Mouse (Mus musculus) erythroblast, embryonic 14.5 days (primary cell): ENCODE measurements around the gene Ghr.

Experiments
- GATA1 ChIP-seq: IDR thresholded peaks from 2 replicates; pipeline ENCODE4 v1.6.1; 2012; ENCODE audit warnings: low read length, inconsistent platforms, mixed read lengths
- TAL1 ChIP-seq: IDR thresholded peaks from 3 replicates; pipeline ENCODE4 v1.6.1; 2012; ENCODE audit warnings: low read length, inconsistent platforms, mixed read lengths

DNA sequence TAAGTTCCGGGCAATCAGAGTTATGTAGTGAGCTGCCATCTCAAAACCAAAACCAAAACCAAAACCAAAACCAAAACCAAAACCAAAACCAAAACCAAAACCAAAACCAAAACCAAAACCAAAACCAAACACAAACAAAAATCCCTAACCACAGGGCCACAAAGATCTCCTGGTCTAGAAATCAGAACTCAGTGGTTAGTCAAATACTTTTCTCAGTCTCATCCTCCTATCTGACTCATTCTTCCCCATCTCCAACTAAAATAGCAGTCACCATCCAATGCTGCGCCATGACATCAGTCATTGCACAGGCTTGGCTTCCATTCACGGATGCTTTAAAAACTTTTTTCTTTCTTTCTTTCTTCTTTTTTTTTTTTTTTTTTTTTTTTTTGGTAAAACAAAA, 170.2 kb downstream of the Ghr start:
- no peak for TF ChIP-seq TAL1
- no peak for TF ChIP-seq GATA1
